Mouse (Mus musculus) hindbrain, postnatal 0 days (tissue): Measurements from ENCODE around the gene Kcnj4. TPM values are rescaled to one million over a fixed set of nuclear protein-coding genes. Genes with fewer than 3 reads are reported as not detected.

Experiments
- ATAC-seq: fragments of 200-750 bp; cut with Nextera tagmentation; 2 replicates; pipeline ENCODE4 v1.8.0; 2017; ENCODE audit warnings: mild to moderate bottlenecking, moderate TSS enrichment, moderate library complexity
- DNase-seq: peaks from one replicate; pipeline ENCODE4 v3.0.0-alpha.2; 2015; ENCODE audit warnings: low spot score
- H3K27ac ChIP-seq: fragments of 300-500 bp; sonication (generic); 2 replicates; pipeline ENCODE4 v1.5.1; 2014; ENCODE audit warnings: mild to moderate bottlenecking
- H3K27me3 ChIP-seq: fragments of 300-500 bp; sonication (generic); 2 replicates; pipeline ENCODE4 v1.6.1; 2014; ENCODE audit warnings: low read length, mixed read lengths; ENCODE audit not compliant: insufficient read depth
- H3K36me3 ChIP-seq: fragments of 300-500 bp; sonication (generic); 2 replicates; pipeline ENCODE4 v1.6.1; 2014; ENCODE audit warnings: low read length, mixed read lengths; ENCODE audit not compliant: insufficient read depth
- H3K4me1 ChIP-seq: fragments of 300-500 bp; sonication (generic); 2 replicates; pipeline ENCODE4 v1.6.1; 2014; ENCODE audit warnings: antibody characterized with exemption, low read length, mixed read lengths; ENCODE audit not compliant: insufficient read depth
- H3K4me2 ChIP-seq: fragments of 300-500 bp; sonication (generic); 2 replicates; pipeline ENCODE4 v1.6.1; 2014; ENCODE audit warnings: low read depth, mild to moderate bottlenecking, low read length, moderate library complexity, mixed read lengths
- H3K4me3 ChIP-seq: fragments of 300-500 bp; sonication (generic); 2 replicates; pipeline ENCODE4 v1.5.1; 2014; ENCODE audit warnings: low read length
- H3K9ac ChIP-seq: fragments of 300-500 bp; sonication (generic); replicated peaks from 2 replicates; pipeline ENCODE4 v1.6.1; 2014; ENCODE audit warnings: mild to moderate bottlenecking, low read length, moderate library complexity, mixed read lengths
- H3K9me3 ChIP-seq: fragments of 300-500 bp; sonication (generic); 2 replicates; pipeline ENCODE4 v1.6.1; 2016; ENCODE audit warnings: low read length, mixed read lengths
- CTCF ChIP-seq: IDR thresholded peaks from 2 replicates; pipeline ENCODE4 v1.5.1; 2016; ENCODE audit warnings: antibody characterized with exemption, control low read depth, low read depth
- WGBS: fragments of 180-500 bp; shearing (Covaris S2); extraction: QIAGEN DNeasy Blood & Tissue Kit; methylation state at CpG from one replicate; pipeline ENCODE4 v1.1.7; 2014; 5-methylcytosine and 5-hydroxymethylcytosine counted together
- polyA plus RNA-seq: library from polyadenylated mRNA; unstranded; fragments of >200 nt; fragmentation: Nextera tagmentation; extraction: Ambion mirVana; gene quantifications from 2 replicates; pipeline ENCODE4 v1.2.1, GENCODE M21; 2015
- total RNA-seq: library from RNA; depleted of rRNA; stranded (reverse); fragments of >200 nt; gene quantifications from 2 replicates; pipeline ENCODE4 v1.2.3, GENCODE M21; 2014

Kcnj4 gene
- total and polyA plus RNA-seq, 2 experiments from 2014 or later: 0.94 TPM; not detected in 1

DNA sequence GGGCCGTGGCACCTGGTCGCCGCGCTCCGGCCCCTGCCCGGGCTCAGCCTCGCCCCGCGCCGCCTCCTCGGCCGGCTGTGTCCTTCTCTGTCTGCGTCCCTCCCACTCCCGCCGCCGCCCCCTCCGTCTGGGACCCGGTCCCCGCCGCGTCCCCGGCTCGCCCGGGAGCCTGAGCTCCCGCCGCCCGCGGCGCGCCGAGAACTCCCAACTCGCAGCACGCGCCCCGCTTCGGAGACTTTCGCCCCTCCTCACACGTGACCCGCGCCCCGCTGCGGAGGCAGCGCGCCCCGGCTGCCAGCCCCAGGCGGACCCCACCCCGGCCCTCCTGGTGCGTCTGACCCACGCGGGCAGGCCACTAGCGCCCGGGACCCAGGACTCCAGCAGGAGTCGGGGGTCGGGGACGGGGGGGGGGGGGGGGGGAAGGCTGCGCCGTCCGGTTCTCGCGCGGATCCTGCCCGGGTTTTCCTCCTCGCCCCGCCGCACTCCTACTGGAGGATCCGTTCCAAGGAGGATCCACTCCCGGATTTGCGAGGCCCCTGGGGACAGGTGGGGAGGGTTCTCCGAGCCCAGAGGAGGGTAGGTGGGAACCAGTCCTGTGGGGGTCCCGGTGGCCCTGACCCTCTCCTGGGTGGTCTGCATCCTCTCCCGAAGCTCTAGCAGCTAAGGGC is 709 bp upstream of the Kcnj4 start:
- 2% methylated on average over 48 of the region's 71 CpGs for WGBS
- H3K27me3 ChIP-seq: peaks cover 31% of the 10 kb centered on the region

DNA sequence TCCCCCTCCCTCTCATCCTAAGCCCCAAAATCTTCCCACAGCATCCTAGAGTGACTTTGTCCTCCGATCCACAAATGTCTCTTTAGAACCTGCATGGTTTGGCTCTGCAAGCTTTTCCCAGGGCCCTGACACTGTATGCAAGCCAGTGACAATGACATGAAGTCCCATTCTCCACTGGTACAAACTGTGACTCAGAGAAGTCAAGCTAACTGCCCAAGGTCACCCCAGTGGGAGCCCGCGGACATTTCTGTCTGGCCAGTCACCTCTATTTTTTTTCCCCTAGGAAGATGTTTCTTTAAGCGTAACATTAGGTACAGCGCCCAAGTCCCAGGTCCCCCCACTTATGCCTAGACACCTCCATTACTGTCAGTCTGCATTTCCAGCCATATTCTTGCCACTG is 1.6 kb downstream of the Kcnj4 start:
- Histone ChIP-seq H3K9ac (no peak overlapping the region), H3K27me3 (peaks cover 27% of the 10 kb centered on the region; the same call in 1 of the 2 replicates), H3K4me3 (no peak overlapping the region), H3K4me2 (no peak overlapping the region), H3K4me1 (no peaks in the 10 kb centered on the region), H3K36me3 (no peaks in the 10 kb centered on the region), H3K27ac (no peak overlapping the region), H3K9me3 (no peaks in the 10 kb centered on the region)
- ATAC-seq (no peak), DNase-seq (no peak)
- no peak for TF ChIP-seq CTCF
- 68% methylated on average over 5 of the region's 5 CpGs for WGBS

More for the DNA sequence above, 709 bp upstream of the Kcnj4 start:
- Histone ChIP-seq H3K4me3 (peak overlapping the region; percentile 51), H3K27ac (no peak overlapping the region), H3K36me3 (no peaks in the 10 kb centered on the region), H3K9ac (peak overlapping the region; percentile 42), H3K4me2 (peak overlapping the region; percentile 98), H3K9me3 (no peaks in the 10 kb centered on the region), H3K4me1 (no peaks in the 10 kb centered on the region)
- DNase-seq (peak; percentile 79), ATAC-seq (peak; percentile 61)
- no peak for TF ChIP-seq CTCF

DNA sequence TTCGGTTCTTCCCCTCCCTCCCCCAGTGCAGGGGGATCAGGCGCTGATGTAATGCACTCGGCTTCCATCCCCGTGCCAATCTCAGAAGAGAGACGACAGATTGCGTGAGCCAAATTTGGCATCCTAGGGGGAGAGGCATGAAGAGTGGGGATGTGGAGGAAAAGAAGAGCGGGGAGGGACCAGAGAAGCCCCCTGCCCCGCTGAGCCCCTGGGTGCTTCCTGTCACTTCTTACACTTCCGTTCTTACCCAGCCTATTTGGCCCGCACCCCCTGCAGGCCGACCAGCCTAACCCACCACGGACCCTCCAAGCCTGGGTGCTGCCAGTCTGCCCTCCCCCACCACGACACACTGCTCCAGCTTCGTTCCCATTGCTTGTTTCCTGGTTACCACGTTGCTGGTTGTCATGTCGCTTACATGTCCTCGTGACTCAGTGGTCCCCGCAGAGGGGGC is 2.1 kb downstream of the Kcnj4 start:
- TF ChIP-seq CTCF: no peak
- no peak overlapping the region for H3K9ac ChIP-seq
- H3K27me3 ChIP-seq: peaks cover 27% of the 10 kb centered on the region; the same call in 1 of the 2 replicates
- no peaks in the 10 kb centered on the region for H3K4me1 ChIP-seq
- no peak overlapping the region for H3K27ac ChIP-seq
- 14% methylated on average over 18 of the region's 18 CpGs for WGBS
- no peaks in the 10 kb centered on the region for H3K36me3 ChIP-seq
- H3K4me3 ChIP-seq: no peak overlapping the region
- H3K9me3 ChIP-seq: no peaks in the 10 kb centered on the region
- H3K4me2 ChIP-seq: no peak overlapping the region
- ATAC-seq: no peak
- no peak for DNase-seq

DNA sequence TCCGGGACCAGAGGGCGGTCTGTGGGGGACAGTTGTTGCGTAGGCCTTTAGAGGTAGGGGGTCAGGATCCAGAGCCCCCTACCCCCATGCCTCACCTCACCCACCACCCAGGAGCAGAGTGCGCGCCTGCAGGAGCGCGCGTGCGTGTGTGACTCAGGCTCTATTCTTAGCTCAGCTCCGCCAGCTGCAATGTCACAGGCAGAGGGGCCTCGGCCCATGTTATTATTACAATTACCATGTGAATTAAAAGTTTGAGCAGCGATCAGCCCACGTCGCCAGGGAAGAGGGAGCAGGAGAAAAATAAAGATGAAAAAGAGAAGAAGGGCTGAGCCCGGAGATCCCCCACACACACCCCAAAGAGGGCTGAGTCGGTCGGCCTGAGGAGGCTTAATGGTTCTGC is 4.9 kb downstream of the Kcnj4 start:
- no peaks in the 10 kb centered on the region for H3K9me3 ChIP-seq

DNA sequence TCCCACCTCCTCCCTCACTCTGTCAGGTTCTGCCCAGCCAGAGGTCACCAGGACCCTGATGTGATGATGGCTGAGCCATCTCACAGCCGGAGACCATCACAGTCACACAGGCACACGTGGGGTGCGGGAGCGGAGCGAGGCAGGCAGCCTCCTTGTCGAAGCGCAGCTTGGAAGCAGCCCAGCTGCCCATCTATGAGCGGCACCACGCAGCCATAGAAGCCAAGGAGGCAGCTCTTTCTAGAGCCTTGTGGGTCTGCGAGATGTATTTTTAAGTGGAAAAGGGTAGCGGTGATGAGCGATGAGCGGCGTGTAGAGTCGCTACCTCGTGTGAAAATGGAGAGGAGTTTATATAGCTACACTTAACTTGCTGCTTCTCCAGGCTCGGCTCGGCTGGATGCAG is 11.5 kb downstream of the Kcnj4 start:
- H3K9me3 ChIP-seq: no peaks in the 10 kb centered on the region
- H3K9ac ChIP-seq: no peak overlapping the region
- no peak overlapping the region for H3K27ac ChIP-seq
- no peak for TF ChIP-seq CTCF
- no peaks in the 10 kb centered on the region for H3K36me3 ChIP-seq
- DNase-seq (no peak), ATAC-seq (no peak)
- peak overlapping the region; percentile 31 for H3K4me2 ChIP-seq
- H3K27me3 ChIP-seq: no peaks in the 10 kb centered on the region
- 37% methylated on average over 18 of the region's 18 CpGs for WGBS
- no peak overlapping the region for H3K4me3 ChIP-seq
- no peaks in the 10 kb centered on the region for H3K4me1 ChIP-seq

More for the DNA sequence above, 4.9 kb downstream of the Kcnj4 start:
- Histone ChIP-seq H3K4me3 (no peak overlapping the region), H3K9ac (no peak overlapping the region), H3K27me3 (peaks cover 21% of the 10 kb centered on the region; the same call in 1 of the 2 replicates), H3K27ac (no peak overlapping the region), H3K36me3 (no peaks in the 10 kb centered on the region), H3K4me1 (no peaks in the 10 kb centered on the region), H3K4me2 (no peak overlapping the region)
- no peak for DNase-seq
- no peak for ATAC-seq
- TF ChIP-seq CTCF: no peak
- WGBS: 65% methylated on average over 16 of the region's 17 CpGs

DNA sequence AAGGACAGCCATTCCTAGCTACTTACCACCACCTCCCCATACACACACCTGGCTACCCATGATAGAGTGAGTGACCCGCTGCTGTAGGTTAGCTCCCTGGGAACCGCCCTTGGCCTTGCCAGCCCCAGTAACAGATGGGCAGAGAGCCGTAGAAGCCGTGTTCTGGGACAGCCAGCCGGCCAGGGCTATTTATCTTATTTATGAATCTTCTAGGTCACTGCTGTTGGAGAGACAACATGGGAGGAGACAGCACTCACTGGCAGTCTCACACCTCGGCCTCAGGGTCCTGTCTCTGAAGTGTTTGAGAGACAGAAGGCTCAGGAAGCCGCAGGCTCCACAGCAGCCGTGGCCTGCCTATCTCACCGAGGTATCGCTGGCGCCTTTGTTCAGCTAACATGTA is 15.6 kb downstream of the Kcnj4 start:
- H3K4me1 ChIP-seq: no peaks in the 10 kb centered on the region
- no peak for TF ChIP-seq CTCF
- H3K9ac ChIP-seq: no peak overlapping the region
- H3K27me3 ChIP-seq: no peaks in the 10 kb centered on the region
- no peak overlapping the region for H3K4me3 ChIP-seq
- H3K9me3 ChIP-seq: no peaks in the 10 kb centered on the region
- no peaks in the 10 kb centered on the region for H3K36me3 ChIP-seq
- ATAC-seq (no peak), DNase-seq (no peak)
- WGBS: 54% methylated on average over 11 of the region's 11 CpGs
- no peak overlapping the region for H3K4me2 ChIP-seq
- H3K27ac ChIP-seq: no peak overlapping the region

DNA sequence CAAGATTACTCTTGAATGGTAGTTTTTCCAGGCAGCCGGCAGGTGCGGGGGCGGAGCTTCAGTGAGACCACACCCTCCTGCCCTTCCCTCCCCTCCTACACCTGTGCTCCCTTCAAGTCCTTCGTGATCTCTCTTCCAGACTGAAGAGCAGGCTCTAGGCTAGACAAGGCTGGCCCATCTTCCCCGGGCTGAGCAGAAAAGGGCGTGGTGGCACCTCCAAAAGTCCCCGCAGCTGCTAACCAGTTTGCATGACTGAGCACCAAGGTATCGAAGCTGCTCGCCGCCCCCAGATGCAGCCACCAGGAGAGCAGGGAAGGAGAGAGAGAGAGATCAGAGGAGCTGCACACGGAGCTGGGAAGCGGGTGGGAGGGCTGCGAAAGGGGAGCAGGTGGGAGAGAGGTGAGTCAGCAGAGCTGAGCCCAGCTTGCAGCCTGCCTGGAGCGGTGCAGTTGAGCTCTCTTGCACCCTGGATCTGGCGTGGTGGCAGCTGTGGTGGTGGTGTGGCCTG is 23.8 kb downstream of the Kcnj4 start:
- Histone ChIP-seq H3K4me1 (no peaks in the 10 kb centered on the region), H3K27ac (no peak overlapping the region), H3K9me3 (no peaks in the 10 kb centered on the region), H3K4me3 (no peak overlapping the region), H3K27me3 (no peaks in the 10 kb centered on the region), H3K9ac (no peak overlapping the region), H3K4me2 (no peak overlapping the region), H3K36me3 (no peaks in the 10 kb centered on the region)
- DNase-seq: no peak
- 14% methylated on average over 15 of the region's 15 CpGs for WGBS
- no peak for TF ChIP-seq CTCF
- no peak for ATAC-seq
